Mouse (Mus musculus): ENCODE measurements at regions not wholly inside any gene's neighbourhood (a gene's known extent, or its start where the extent isn't known, plus 50 kb on each side); places are given as distances from the start of the nearest gene placed in this dataset.
A peak's percentile ranks its signal among the peaks of the same experiment; 100 is the strongest.
"Not testable (repeated sequence)": the region's sequence is repeated elsewhere in the genome, so short reads cannot be mapped to it uniquely, and the experiment has no call there.

DNA sequence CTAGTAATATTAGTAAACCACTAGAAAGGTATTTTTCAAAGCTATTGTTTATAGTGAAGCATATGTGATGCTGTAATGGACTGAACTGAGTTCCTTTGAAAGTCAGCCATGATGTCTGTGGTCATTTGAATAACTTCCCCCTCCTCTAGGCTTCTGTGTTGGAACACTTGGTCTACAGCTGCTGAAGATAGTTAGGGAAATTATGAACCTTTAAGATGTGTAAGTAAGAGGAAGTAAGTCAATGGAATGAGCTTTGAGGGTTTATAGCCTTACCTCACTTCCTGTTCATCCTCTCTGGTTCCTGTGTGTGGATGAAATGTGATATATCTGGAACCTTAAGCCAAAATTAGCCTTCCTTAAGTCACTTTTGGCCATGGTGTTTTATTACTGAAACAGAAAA, 145.7 kb upstream of the Tmem229a start:
- no peak for DNase-seq

GRCm38 (mm10) chr6:25087167-25087566, 131.1 kb upstream of the Tmem229a start:
- DNase-seq, result no peak

DNA sequence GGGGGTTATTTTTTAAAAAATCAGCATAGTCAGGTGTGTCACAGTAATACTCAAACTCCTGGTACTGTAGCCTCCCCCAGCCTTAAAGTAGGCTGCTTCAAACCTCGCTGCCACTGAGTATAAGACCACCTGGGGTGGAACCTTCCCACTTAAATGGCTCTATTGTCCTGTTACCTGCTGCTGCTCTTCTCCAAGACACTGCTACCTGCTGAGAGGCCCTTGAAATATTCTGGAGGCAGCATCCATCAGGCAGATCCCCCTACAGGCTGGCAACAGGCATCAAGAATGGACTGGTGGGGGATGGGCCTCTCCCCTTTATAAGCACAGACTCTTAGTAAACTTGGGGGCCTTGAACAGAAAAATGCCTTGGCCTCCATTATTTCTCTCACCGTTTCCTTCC, 129.8 kb upstream of the Tmem229a start:
- no peak for DNase-seq

GRCm38 (mm10) chr6:25085296-25085695, 129.2 kb upstream of the Tmem229a start:
- DNase-seq, result not testable (repeated sequence)

DNA sequence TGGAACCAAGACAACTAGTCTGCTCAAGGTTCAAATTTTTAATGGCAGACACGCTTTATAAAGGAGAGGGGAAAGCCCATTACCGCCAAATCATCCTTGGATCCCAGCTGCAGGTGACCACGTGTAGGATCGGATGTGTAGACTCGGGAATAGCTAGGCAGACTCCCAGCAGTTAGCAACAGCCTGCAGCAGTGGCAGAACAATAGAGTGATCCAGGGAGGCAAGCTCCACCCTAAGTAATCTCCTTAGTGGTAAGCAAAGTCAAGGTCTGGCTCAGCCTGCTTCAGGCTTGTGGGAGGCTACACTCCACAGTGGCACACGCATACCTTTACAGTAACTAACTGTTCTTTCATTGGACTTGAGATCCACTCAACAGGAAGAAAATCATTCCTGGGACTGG, 109.8 kb upstream of the Tmem229a start:
- DNase-seq, result no peak

DNA sequence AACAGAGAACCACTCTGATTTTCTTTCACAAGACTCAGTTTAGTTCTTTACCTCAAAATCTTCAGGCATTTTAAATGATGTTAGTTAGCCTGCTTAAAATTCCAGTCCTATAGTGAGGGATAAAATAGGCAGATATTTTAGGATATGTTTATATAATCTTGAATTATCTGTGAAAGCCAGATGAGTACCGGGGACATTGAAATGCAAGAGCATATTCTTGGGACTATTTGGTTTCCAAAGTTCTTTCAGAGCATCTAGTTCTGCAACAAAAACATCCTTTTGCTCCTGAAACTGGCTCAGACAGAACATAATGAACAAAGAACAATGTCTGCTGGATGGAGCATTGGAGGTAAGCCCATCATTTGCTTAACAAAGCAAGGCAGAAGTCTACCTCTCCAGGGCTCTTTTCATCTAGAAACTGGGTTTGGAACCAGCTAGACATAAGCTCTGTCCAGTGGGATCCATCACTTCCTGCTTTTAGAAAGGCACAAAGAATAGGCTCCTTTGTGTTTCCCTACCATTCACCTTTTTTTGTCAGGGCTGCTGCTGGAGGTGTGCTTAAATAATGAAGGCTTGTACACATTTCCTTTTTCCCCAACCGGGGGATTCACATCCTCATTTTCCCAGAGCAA, 76.9 kb upstream of the Tmem229a start:
- DNase-seq, result no peak

GRCm38 (mm10) chr6:25026953-25027352, 70.9 kb upstream of the Tmem229a start:
- no peak for DNase-seq

DNA sequence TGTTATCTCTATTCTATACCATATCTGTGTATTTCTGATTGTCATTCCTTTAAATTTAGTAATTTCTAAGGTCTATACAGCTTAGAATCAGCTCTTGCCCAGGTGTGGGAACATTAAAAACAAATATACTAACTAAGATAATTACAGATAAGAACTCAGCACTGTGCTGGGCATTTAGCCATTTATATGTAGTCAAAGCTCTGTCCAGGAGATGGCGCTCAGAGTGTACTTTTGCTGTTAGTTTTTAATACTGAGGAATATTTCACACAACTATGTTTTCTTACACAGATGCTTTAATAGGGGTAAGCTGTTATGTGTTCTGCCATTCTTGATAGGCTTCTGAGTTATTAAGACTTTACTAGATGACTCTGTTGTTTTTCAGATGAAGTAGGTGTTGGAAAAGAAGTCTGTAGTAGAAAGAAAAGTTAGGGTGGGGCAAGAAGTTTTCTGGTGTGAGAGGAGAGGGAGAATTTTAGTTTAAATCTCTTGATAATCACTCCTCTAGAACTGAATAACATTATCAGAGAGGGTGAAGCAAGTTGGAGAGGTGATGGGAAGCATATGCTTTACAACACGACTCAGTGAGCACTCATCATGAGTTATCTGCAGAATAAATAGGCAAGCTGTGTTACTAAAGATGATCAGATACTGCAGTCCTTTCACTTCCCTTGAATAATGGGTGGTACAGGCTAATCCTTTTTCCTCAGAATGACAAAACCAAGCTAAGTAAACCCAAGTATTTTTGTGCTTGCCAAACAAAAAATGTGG, 64.1 kb upstream of the Tmem229a start:
- DNase-seq, result peak; percentile 21

- DNase-seq, result no peak
Observed at GRCm38 (mm10) chr6:25013288-25013606, 57.1 kb upstream of the Tmem229a start.

- no peak for DNase-seq
Observed at GRCm38 (mm10) chr6:25012376-25013287, 56.5 kb upstream of the Tmem229a start.

GRCm38 (mm10) chr6:25008856-25009255, 52.8 kb upstream of the Tmem229a start:
- DNase-seq, result not testable (repeated sequence)
